Mouse (Mus musculus) midbrain, embryonic 15.5 days (tissue): ENCODE measurements around the gene Ssh2. TPM values are rescaled to one million over a fixed set of nuclear protein-coding genes. Genes with fewer than 3 reads are reported as not detected.

ENCODE experiments used
- ATAC-seq: fragments of 200-750 bp; cut with Nextera tagmentation; replicated peaks from 2 replicates; pipeline ENCODE4 v1.8.0; 2017; ENCODE audit warnings: moderate TSS enrichment
- H3K27ac ChIP-seq: fragments of 300-500 bp; sonication (generic); 2 replicates; pipeline ENCODE4 v1.5.1; 2015; ENCODE audit warnings: mild to moderate bottlenecking, inconsistent platforms
- H3K27me3 ChIP-seq: fragments of 300-500 bp; sonication (generic); replicated peaks from 2 replicates; pipeline ENCODE4 v1.6.1; 2015; ENCODE audit warnings: inconsistent platforms
- H3K36me3 ChIP-seq: fragments of 300-500 bp; sonication (generic); replicated peaks from 2 replicates; pipeline ENCODE4 v1.6.1; 2015; ENCODE audit warnings: inconsistent platforms
- H3K4me1 ChIP-seq: fragments of 300-500 bp; sonication (generic); 2 replicates; pipeline ENCODE4 v1.6.1; 2015; ENCODE audit warnings: inconsistent platforms
- H3K4me2 ChIP-seq: fragments of 300-500 bp; sonication (generic); 2 replicates; pipeline ENCODE4 v1.6.1; 2015; ENCODE audit warnings: inconsistent platforms, mild to moderate bottlenecking, moderate library complexity
- H3K4me3 ChIP-seq: fragments of 300-500 bp; sonication (generic); 2 replicates; pipeline ENCODE4 v1.5.1; 2015; ENCODE audit warnings: mild to moderate bottlenecking, inconsistent platforms
- H3K9ac ChIP-seq: fragments of 300-500 bp; sonication (generic); 2 replicates; pipeline ENCODE4 v1.6.1; 2015; ENCODE audit warnings: mild to moderate bottlenecking, inconsistent platforms
- H3K9me3 ChIP-seq: fragments of 300-500 bp; sonication (generic); 2 replicates; pipeline ENCODE4 v1.6.1; 2016; ENCODE audit warnings: inconsistent platforms
- WGBS: fragments of 180-500 bp; shearing (Covaris S2); methylation state at CpG from one replicate; pipeline ENCODE4 v1.1.7; 2015; ENCODE audit warnings: mixed read lengths; 5-methylcytosine and 5-hydroxymethylcytosine counted together
- polyA plus RNA-seq: library from polyadenylated mRNA; unstranded; fragments of >200 nt; fragmentation: Nextera tagmentation; extraction: Ambion mirVana; gene quantifications from 2 replicates; pipeline ENCODE4 v1.2.1, GENCODE M21; 2015

Gene Ssh2
- polyA plus RNA-seq = 18.8 and 21.1 TPM in 2 replicates

DNA sequence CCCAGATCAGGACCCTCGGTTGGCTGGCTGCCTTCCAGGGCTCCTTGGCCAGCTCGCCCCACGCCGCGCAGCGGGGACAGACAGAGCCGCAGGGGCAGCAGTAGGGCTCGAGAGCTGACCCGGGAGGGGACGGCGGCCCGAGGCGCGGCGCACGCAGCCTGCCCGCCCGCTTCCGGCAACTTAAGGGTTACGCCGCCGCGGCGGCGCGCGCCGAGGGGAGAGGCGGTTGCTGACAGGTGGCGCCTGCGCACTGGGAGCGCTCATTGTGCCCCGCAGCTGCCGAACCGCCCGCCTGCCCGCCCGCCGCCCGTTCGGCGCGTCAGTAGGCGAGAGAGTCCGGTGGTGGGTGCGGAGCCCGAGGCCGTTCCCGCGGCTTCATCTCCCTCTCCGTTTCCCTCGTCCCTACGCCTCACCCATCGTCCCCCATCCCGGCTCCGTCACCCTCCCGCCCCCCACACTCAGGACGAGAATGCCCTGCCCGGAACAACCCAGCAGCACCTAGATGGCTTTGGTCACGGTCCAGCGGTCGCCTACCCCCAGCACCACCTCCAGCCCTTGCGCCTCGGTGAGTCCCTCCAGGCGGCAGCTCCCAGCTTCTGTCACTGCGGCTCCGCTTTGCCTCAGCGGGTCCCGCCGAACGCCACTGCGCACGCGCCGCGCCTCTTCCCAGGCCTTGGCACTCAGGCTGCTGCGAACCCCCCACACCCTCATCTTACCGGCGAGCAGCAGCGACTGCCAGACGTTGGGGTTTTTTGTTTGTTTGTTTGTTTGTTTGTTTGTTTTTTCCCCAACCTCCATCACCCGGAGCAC, at the start of gene Ssh2:
Ssh2 (plus strand) TSS at position 337 of the 810 bp plus-strand sequence.
- WGBS = under 1% methylated on average over 76 of the region's 82 CpGs

DNA sequence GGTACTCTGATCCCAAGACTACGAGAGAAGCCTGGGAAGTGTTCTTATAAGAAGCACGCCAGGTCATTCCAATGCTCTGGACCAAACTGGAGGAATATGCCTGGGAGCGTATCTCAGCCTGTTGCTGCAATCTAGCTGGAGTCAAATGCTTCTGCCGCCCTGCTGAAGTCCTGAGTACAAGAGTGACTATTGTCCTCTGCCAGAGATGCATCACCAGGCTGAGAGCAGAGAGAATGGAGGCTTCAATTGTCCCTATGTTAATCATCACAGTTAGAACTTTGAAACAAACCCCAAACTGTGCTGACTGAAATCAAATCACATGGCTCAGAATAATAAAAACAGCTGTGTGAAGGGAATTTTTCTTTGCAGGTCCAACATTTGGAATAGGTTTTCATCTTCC, 42.4 kb upstream of the Ssh2 start:
- Histone ChIP-seq H3K27me3 (no peaks in the 10 kb centered on the region), H3K4me2 (no peak overlapping the region), H3K9ac (no peak overlapping the region), H3K9me3 (no peaks in the 10 kb centered on the region), H3K36me3 (no peaks in the 10 kb centered on the region), H3K4me1 (no peaks in the 10 kb centered on the region), H3K27ac (no peak overlapping the region), H3K4me3 (no peak overlapping the region)
- WGBS = 62% methylated on average over 4 of the region's 4 CpGs
- ATAC-seq = no peak

More for the DNA sequence above, at the start of gene Ssh2:
- no peaks in the 10 kb centered on the region for H3K9me3 ChIP-seq
- H3K27me3 ChIP-seq = no peaks in the 10 kb centered on the region
- H3K4me1 ChIP-seq = peaks cover 25% of the 10 kb centered on the region
- H3K9ac ChIP-seq = peak within 1 kb of the TSS; percentile 93
- H3K4me3 ChIP-seq = peak within 1 kb of the TSS; percentile 84
- peak within 1 kb of the TSS; percentile 86 for H3K4me2 ChIP-seq
- H3K27ac ChIP-seq = peak within 1 kb of the TSS; percentile 99
- no peaks in the 10 kb centered on the region for H3K36me3 ChIP-seq
- ATAC-seq = peak; percentile 94

- Histone ChIP-seq H3K4me2 (no peak overlapping the region), H3K4me1 (no peaks in the 10 kb centered on the region), H3K9me3 (no peaks in the 10 kb centered on the region), H3K36me3 (no peaks in the 10 kb centered on the region), H3K27ac (no peak overlapping the region), H3K4me3 (no peak overlapping the region), H3K9ac (no peak overlapping the region), H3K27me3 (no peaks in the 10 kb centered on the region)
- ATAC-seq = no peak
- WGBS = 67% methylated on average over 7 of the region's 7 CpGs
Observed at GRCm38 (mm10) chr11:77174531-77174930, 41.6 kb upstream of the Ssh2 start.

DNA sequence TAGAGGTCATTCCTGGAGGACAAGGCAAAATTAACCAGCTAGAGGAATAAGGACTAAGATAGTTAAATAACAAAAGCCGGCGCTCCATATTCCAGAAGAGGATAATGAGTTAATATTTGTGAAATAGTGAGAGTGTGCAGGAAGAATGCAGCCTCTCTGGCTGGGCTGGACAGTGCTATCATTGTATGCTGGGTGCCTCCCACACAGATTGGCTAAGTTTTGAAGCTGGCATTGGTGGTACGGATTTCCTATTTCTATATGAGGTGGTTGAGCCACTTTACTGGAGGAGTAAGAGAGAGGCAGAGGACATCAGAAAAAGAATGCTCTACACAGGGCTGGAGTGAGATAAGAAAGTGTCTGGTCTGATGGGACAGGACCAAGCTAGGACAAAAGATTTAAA, 36.3 kb upstream of the Ssh2 start:
- 93% methylated on average over 3 of the region's 3 CpGs for whole genome bisulfite sequencing
- no peak overlapping the region for H3K4me2 ChIP-seq
- H3K27me3 ChIP-seq = no peaks in the 10 kb centered on the region
- no peak overlapping the region for H3K4me3 ChIP-seq
- peaks cover 6% of the 10 kb centered on the region for H3K4me1 ChIP-seq
- no peaks in the 10 kb centered on the region for H3K36me3 ChIP-seq
- no peak overlapping the region for H3K9ac ChIP-seq
- no peaks in the 10 kb centered on the region for H3K9me3 ChIP-seq
- no peak overlapping the region for H3K27ac ChIP-seq
- ATAC-seq = no peak

DNA sequence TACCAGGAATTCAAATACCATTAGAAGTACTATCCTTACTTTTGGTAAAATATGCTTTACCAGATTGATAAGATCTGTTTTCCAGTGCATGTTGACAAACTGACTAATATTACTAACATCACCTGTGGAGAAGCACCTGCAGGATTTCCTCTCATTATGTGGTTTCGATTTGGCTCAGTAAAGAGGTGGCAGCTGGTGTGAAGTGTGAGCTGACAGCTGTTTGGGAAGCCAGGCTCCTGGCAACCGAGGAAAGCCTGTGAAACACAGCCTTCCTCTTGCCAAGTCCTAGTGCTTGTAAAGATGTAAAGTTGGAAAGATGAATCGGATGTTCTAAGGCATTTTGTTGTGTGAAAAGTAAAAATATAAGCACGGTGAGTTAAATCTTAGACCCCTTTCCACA, 35.2 kb upstream of the Ssh2 start:
- 40% methylated on average over 4 of the region's 4 CpGs for WGBS
- Histone ChIP-seq H3K36me3 (no peaks in the 10 kb centered on the region), H3K9ac (no peak overlapping the region), H3K4me2 (no peak overlapping the region), H3K27ac (no peak overlapping the region), H3K9me3 (no peaks in the 10 kb centered on the region), H3K27me3 (no peaks in the 10 kb centered on the region), H3K4me1 (peaks cover 6% of the 10 kb centered on the region), H3K4me3 (no peak overlapping the region)
- ATAC-seq = no peak

GRCm38 (mm10) chr11:77181528-77181927, 34.6 kb upstream of the Ssh2 start:
- Histone ChIP-seq H3K4me3 (no peak overlapping the region), H3K9me3 (no peaks in the 10 kb centered on the region), H3K4me1 (peaks cover 6% of the 10 kb centered on the region), H3K36me3 (no peaks in the 10 kb centered on the region), H3K27me3 (peaks cover 3% of the 10 kb centered on the region; the same call in 1 of the 2 replicates), H3K9ac (no peak overlapping the region), H3K4me2 (no peak overlapping the region), H3K27ac (no peak overlapping the region)
- 75% methylated on average over 5 of the region's 5 CpGs for WGBS
- ATAC-seq = no peak

DNA sequence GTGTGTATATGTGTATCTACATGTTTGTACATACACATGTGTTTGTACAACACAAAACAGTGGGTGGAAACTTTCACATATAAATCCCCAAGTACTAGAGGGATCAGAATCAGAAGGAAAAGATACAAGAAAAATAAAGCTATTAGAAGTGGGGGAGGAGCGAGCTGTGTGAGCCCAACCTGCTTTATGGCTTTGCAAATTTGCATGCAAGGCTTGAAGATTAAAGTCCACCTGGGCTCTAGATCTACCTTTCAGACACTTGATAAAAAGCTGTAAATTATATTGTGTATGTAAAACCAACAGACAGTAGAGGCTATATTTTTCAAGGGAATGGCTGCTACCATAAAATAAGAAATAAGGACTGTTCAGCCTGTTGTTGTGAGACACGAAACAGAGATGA, 34.0 kb upstream of the Ssh2 start:
- Histone ChIP-seq H3K4me1 (peaks cover 6% of the 10 kb centered on the region), H3K36me3 (no peaks in the 10 kb centered on the region), H3K9ac (no peak overlapping the region), H3K9me3 (no peaks in the 10 kb centered on the region), H3K4me3 (no peak overlapping the region), H3K27me3 (peaks cover 3% of the 10 kb centered on the region; the same call in 1 of the 2 replicates), H3K4me2 (no peak overlapping the region), H3K27ac (no peak overlapping the region)
- ATAC-seq = no peak
- WGBS = 79% methylated on average over 2 of the region's 2 CpGs

DNA sequence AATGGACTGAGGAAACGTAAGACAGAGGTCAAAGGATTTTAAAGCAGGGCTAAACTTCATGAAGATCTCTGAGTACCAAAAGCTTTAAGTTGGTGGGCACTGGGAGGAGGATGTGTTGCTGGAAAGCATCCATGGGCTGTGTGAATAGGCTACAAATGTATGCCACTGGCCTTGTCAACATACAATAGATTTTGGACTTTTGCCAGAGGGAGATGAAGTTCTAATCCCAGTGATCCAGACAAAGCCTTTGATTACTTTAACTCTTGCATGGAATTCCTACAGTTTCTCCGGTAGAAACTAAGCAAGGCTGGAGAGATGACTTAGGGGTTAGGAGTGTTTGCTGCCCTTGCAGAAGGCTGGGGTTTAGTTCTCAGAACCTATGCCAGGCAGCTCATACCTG, 33.5 kb upstream of the Ssh2 start:
- Histone ChIP-seq H3K4me2 (no peak overlapping the region), H3K27ac (no peak overlapping the region), H3K27me3 (peaks cover 3% of the 10 kb centered on the region; the same call in 1 of the 2 replicates), H3K9me3 (no peaks in the 10 kb centered on the region), H3K4me1 (peaks cover 6% of the 10 kb centered on the region), H3K4me3 (no peak overlapping the region), H3K9ac (no peak overlapping the region), H3K36me3 (no peaks in the 10 kb centered on the region)
- 24% methylated on average over 2 of the region's 2 CpGs for WGBS
- no peak for ATAC-seq

DNA sequence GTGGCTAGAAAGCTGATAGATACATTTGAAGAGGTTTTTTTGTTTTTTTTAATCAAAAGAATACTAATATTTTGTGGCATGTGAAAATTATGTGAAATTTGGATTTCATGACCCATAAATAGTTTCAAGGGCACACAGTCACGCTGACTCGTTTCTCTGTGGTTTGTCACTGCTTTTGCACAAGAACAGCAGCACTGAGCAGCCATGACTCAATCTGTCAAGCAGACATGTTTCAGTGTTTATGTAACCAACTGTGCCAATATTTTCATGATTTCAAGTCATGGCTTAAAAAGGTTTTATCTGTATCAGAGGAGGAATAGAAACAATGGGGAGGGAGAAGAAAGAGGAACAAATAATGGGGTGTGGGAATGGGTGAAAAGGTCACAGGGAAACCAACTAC, 31.2 kb upstream of the Ssh2 start:
- 84% methylated on average over 2 of the region's 2 CpGs for WGBS
- H3K27ac ChIP-seq = no peak overlapping the region
- H3K27me3 ChIP-seq = peaks cover 3% of the 10 kb centered on the region; the same call in 1 of the 2 replicates
- H3K36me3 ChIP-seq = no peaks in the 10 kb centered on the region
- H3K4me1 ChIP-seq = peaks cover 6% of the 10 kb centered on the region
- ATAC-seq = no peak
- no peak overlapping the region for H3K4me3 ChIP-seq
- no peaks in the 10 kb centered on the region for H3K9me3 ChIP-seq
- no peak overlapping the region for H3K9ac ChIP-seq
- no peak overlapping the region for H3K4me2 ChIP-seq

DNA sequence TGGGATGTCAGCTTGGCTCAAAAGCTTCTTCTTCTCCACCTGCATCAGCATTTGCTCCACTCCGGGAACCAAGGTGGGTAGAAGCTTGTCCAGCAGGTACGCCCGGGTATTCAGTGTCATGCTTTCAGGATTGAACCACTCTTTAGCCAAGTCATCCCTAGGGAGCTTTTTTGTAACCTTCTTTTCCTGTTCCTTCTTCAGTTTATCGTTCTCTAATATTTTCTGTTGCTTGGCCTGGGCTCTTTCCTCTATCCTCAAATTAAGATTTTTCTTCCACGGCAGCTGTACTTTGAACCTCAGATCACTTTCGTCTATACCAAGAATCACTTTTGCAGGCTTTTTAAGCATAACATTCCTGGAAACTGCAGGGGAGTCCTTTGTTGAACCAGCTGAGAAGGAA, 27.2 kb upstream of the Ssh2 start, which contains the start of gene Efcab5:
Efcab5 (minus strand) TSS at position 101 of the 400 bp plus-strand sequence.
- no peak within 1 kb of the TSS for H3K27ac ChIP-seq
- no peaks in the 10 kb centered on the region for H3K36me3 ChIP-seq
- H3K9ac ChIP-seq = no peak within 1 kb of the TSS
- peaks cover 5% of the 10 kb centered on the region for H3K4me1 ChIP-seq
- H3K9me3 ChIP-seq = no peaks in the 10 kb centered on the region
- WGBS = 82% methylated on average over 6 of the region's 6 CpGs
- no peak within 1 kb of the TSS for H3K4me2 ChIP-seq
- ATAC-seq = no peak
- no peak within 1 kb of the TSS for H3K4me3 ChIP-seq
- H3K27me3 ChIP-seq = peaks cover 6% of the 10 kb centered on the region; the same call in 1 of the 2 replicates

DNA sequence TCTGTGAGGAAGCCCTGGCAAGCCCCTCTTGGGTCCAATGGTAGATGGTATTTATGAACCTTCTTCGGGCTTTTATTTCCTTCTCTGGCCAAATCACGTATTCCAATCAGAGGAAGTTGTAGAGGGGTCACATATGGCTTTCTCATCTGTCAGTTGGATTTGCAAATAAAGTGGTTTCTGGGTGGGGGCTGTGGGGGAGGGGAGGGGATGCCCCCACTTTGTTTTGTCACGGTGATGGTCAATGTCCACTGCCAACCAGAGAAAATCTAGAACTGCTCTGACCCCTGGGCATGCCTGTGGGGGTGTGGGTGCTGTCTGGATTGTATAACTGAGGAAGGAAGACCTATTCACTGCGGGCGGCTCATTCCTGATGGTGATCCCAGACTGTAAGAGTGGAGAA, 22.7 kb upstream of the Ssh2 start:
- Histone ChIP-seq H3K9ac (no peak overlapping the region), H3K4me2 (no peak overlapping the region), H3K27me3 (peaks cover 16% of the 10 kb centered on the region), H3K4me1 (peaks cover 10% of the 10 kb centered on the region), H3K4me3 (no peak overlapping the region), H3K9me3 (no peaks in the 10 kb centered on the region), H3K27ac (no peak overlapping the region), H3K36me3 (no peaks in the 10 kb centered on the region)
- no peak for ATAC-seq
- WGBS = 43% methylated on average over 5 of the region's 5 CpGs

- H3K4me1 ChIP-seq = peaks cover 10% of the 10 kb centered on the region
- no peak overlapping the region for H3K4me2 ChIP-seq
- no peaks in the 10 kb centered on the region for H3K9me3 ChIP-seq
- H3K27ac ChIP-seq = 0 out of 2 replicates have a peak overlapping the region, but pooled peaks have one; percentile 11
- WGBS = 8% methylated on average over 6 of the region's 6 CpGs
- no peaks in the 10 kb centered on the region for H3K36me3 ChIP-seq
- no peak for ATAC-seq
- peaks cover 16% of the 10 kb centered on the region for H3K27me3 ChIP-seq
- no peak overlapping the region for H3K4me3 ChIP-seq
- no peak overlapping the region for H3K9ac ChIP-seq
Observed at GRCm38 (mm10) chr11:77193941-77194553, 22.0 kb upstream of the Ssh2 start.
